Mouse (Mus musculus) embryonic facial prominence, embryonic 15.5 days (tissue): ENCODE results near the gene Vmn2r12. TPM values are rescaled to one million over a fixed set of nuclear protein-coding genes. Genes with fewer than 3 reads are reported as not detected.
"Not testable (repeated sequence)": the region's sequence is repeated elsewhere in the genome, so short reads cannot be mapped to it uniquely, and the experiment has no call there.

Experiments used
- ATAC-seq: fragments of 200-750 bp; cut with Nextera tagmentation; 2 replicates; pipeline ENCODE4 v1.8.0; 2017; ENCODE audit warnings: low read depth, moderate TSS enrichment; ENCODE audit not compliant: insufficient number of reproducible peaks, low FRiP score, low TSS enrichment
- H3K27ac ChIP-seq: fragments of 300-500 bp; sonication (generic); replicated peaks from 2 replicates; pipeline ENCODE4 v1.5.1; 2015; ENCODE audit warnings: mild to moderate bottlenecking, inconsistent platforms
- H3K27me3 ChIP-seq: fragments of 300-500 bp; sonication (generic); 2 replicates; pipeline ENCODE4 v1.6.1; 2015; ENCODE audit warnings: inconsistent platforms
- H3K36me3 ChIP-seq: fragments of 300-500 bp; sonication (generic); 2 replicates; pipeline ENCODE4 v1.6.1; 2015; ENCODE audit warnings: mild to moderate bottlenecking, inconsistent platforms
- H3K4me1 ChIP-seq: fragments of 300-500 bp; sonication (generic); 2 replicates; pipeline ENCODE4 v1.6.1; 2015; ENCODE audit warnings: inconsistent platforms
- H3K4me2 ChIP-seq: fragments of 300-500 bp; sonication (generic); replicated peaks from 2 replicates; pipeline ENCODE4 v1.6.1; 2015; ENCODE audit warnings: mild to moderate bottlenecking, inconsistent platforms
- H3K4me3 ChIP-seq: fragments of 300-500 bp; sonication (generic); replicated peaks from 2 replicates; pipeline ENCODE4 v1.5.1; 2015; ENCODE audit warnings: mild to moderate bottlenecking, inconsistent platforms
- H3K9ac ChIP-seq: fragments of 300-500 bp; sonication (generic); 2 replicates; pipeline ENCODE4 v1.6.1; 2015; ENCODE audit warnings: inconsistent platforms
- H3K9me3 ChIP-seq: fragments of 300-500 bp; sonication (generic); replicated peaks from 2 replicates; pipeline ENCODE4 v1.6.1; 2016; ENCODE audit warnings: inconsistent platforms
- WGBS: fragments of 180-500 bp; shearing (Covaris S2); methylation state at CpG from one replicate; pipeline ENCODE4 v1.1.7; 2015; 5-methylcytosine and 5-hydroxymethylcytosine counted together
- polyA plus RNA-seq: library from polyadenylated mRNA; unstranded; fragments of >200 nt; fragmentation: Nextera tagmentation; extraction: Ambion mirVana; gene quantifications from 2 replicates; pipeline ENCODE4 v1.2.1, GENCODE M21; 2015

Gene Vmn2r12
- not detected in 2 replicates for polyA plus RNA-seq

DNA sequence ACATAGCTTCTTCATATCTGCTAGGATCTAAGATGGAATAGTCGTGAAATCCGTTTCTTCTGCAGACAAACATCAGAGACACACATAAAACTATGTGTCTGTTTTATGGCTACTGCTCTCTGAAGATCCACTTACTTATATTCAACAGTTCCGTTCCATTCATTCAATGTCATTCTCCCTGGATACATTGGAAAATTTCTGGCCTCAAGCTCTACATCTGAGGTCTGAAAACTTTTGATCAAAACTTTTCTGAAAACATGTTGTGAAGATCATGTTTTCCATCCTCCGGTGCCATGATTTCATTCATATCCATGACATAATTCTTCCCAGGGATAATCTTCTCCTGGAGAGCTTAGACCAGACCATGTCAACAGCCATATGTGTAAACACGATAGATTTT, at the start of gene Vmn2r12:
TSS of gene Vmn2r12 (minus strand) at position 101 of the 400 bp plus-strand sequence.
- not testable (repeated sequence) for H3K4me3 ChIP-seq, H3K4me2 ChIP-seq, ATAC-seq, H3K4me1 ChIP-seq, H3K9me3 ChIP-seq, H3K9ac ChIP-seq, H3K27me3 ChIP-seq, H3K27ac ChIP-seq, H3K36me3 ChIP-seq
- WGBS, result 80% methylated on average over 5 of the region's 5 CpGs

- Histone ChIP-seq H3K27me3 (no peaks in the 10 kb centered on the region), H3K9me3 (no peaks in the 10 kb centered on the region), H3K4me2 (no peak overlapping the region), H3K9ac (no peak overlapping the region), H3K4me3 (no peak overlapping the region), H3K36me3 (no peaks in the 10 kb centered on the region), H3K27ac (no peak overlapping the region), H3K4me1 (no peaks in the 10 kb centered on the region)
- 77% methylated on average over 2 of the region's 2 CpGs for WGBS
- no peak for ATAC-seq
These were observed 41.8 kb upstream of the Vmn2r12 start for GRCm38 (mm10) chr5:109139546-109139945.

- Histone ChIP-seq H3K27me3 (no peaks in the 10 kb centered on the region), H3K9me3 (0 out of 2 replicates have a peak, but pooled peaks cover 4% of the 10 kb centered on the region), H3K9ac (no peak overlapping the region), H3K4me3 (no peak overlapping the region), H3K4me2 (no peak overlapping the region), H3K36me3 (no peaks in the 10 kb centered on the region), H3K27ac (no peak overlapping the region), H3K4me1 (no peaks in the 10 kb centered on the region)
- 71% methylated on average over 2 of the region's 2 CpGs for WGBS
- no peak for ATAC-seq
These were observed 39.0 kb upstream of the Vmn2r12 start for GRCm38 (mm10) chr5:109136731-109137130.

DNA sequence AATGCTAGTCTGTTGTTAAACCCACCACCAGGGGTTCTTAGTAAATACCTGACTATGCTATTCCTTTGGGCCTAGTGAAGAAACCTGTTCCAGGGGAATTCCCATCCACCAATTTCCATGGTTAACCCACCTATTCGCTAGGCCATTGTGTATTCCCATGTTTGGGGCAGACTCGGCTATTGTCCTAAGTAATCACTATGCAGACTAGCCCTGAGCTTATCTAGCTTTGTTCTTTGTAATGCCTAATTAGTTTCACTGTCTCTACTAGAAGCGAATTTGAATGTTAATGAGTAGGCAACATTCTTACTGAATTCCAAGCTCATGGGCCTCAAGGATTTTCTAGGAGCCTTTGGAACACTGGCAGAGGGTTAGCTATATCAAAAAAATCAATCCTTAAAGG, 1.3 kb downstream of the Vmn2r12 start:
- not testable (repeated sequence) for H3K9ac ChIP-seq, H3K9me3 ChIP-seq, H3K4me3 ChIP-seq, H3K4me1 ChIP-seq, H3K36me3 ChIP-seq, H3K4me2 ChIP-seq, H3K27ac ChIP-seq, ATAC-seq, H3K27me3 ChIP-seq
- 73% methylated on average over 3 of the region's 3 CpGs for WGBS

DNA sequence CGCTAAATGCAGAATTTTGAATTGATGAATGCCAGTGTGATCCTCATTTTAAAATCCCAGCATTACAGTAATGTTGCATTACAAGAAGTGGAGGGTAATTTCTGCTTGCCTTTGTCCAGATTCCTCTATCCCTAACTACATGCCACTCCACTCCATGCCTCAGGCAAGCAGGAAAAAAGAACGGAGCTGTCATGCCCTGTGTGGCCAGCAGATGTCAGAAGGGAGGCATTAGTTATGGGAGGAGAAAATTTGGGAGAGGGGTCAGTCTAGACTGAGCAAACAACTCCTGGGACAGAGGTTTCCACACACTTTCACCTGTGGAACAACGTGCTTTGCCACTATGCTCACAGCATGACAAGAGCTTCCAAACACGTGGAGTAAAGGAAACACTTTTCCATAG, 25.7 kb downstream of the Vmn2r12 start:
- H3K27me3 ChIP-seq, result not testable (repeated sequence)

GRCm38 (mm10) chr5:109059469-109059868, 38.3 kb downstream of the Vmn2r12 start, which contains the start of gene Vmn2r11:
Vmn2r11 (minus strand) TSS chr5:109059569.
- not testable (repeated sequence) for H3K4me3 ChIP-seq, H3K4me2 ChIP-seq, H3K9me3 ChIP-seq, H3K27me3 ChIP-seq, H3K27ac ChIP-seq, H3K36me3 ChIP-seq, H3K9ac ChIP-seq, ATAC-seq, H3K4me1 ChIP-seq
- 77% methylated on average over 3 of the region's 3 CpGs for WGBS

More for the DNA sequence above, 25.7 kb downstream of the Vmn2r12 start:
- not testable (repeated sequence) for H3K4me1 ChIP-seq, H3K36me3 ChIP-seq, ATAC-seq, H3K9ac ChIP-seq, H3K9me3 ChIP-seq, H3K4me2 ChIP-seq, H3K27ac ChIP-seq, H3K4me3 ChIP-seq
- 43% methylated on average over 4 of the region's 4 CpGs for WGBS

GRCm38 (mm10) chr5:109055286-109055685, 42.5 kb downstream of the Vmn2r12 start:
- Histone ChIP-seq H3K9me3 (no peaks in the 10 kb centered on the region), H3K27me3 (no peaks in the 10 kb centered on the region), H3K9ac (no peak overlapping the region), H3K4me2 (no peak overlapping the region), H3K4me3 (no peak overlapping the region), H3K27ac (no peak overlapping the region), H3K36me3 (no peaks in the 10 kb centered on the region), H3K4me1 (no peaks in the 10 kb centered on the region)
- 61% methylated on average over 1 of the region's 1 CpGs for WGBS
- ATAC-seq, result no peak

Other genes with a start within 250 kb of the Vmn2r12 start
- gene Vmn2r9, start 245.3 kb downstream of the Vmn2r12 start, polyA plus RNA-seq, result 0.01 TPM in 1 of 2 replicates, not detected in the other
- gene Vmn2r10, start 91.4 kb downstream of the Vmn2r12 start, polyA plus RNA-seq, result not detected in 2 replicates
- gene Vmn2r11, start 38.4 kb downstream of the Vmn2r12 start, polyA plus RNA-seq, result not detected in 2 replicates
- gene Vmn2r13, start 94.2 kb upstream of the Vmn2r12 start, polyA plus RNA-seq, result not detected in 2 replicates
- gene Vmn2r14, start 126.8 kb upstream of the Vmn2r12 start, polyA plus RNA-seq, result not detected in 2 replicates
- not detected in 2 replicates for gene Vmn2r15, start 199.7 kb upstream of the Vmn2r12 start, polyA plus RNA-seq
- gene Vmn2r16, start 232.2 kb upstream of the Vmn2r12 start, polyA plus RNA-seq, result not detected in 2 replicates